Mouse (Mus musculus) heart, postnatal 14 days (tissue): ENCODE results near the gene Ifrd2. TPM values are rescaled to one million over a fixed set of nuclear protein-coding genes. Genes with fewer than 3 reads are reported as not detected.
"Not testable (repeated sequence)": the region's sequence is repeated elsewhere in the genome, so short reads cannot be mapped to it uniquely, and the experiment has no call there.

ENCODE experiments used
- DNase-seq, 2 experiments: peaks; one replicate each; pipeline ENCODE4 v3.0.0; 2021 to 2022
- intact Hi-C: fragments of 180-260 bp; cut with DNase I; formaldehyde crosslinking; loops from one replicate; pipeline ENCODE4 v1.15.1; 2025
- total RNA-seq, 2 experiments: library from RNA; stranded (reverse); gene quantifications; 2 replicates each; pipeline ENCODE4 v1.2.3; 2021

Ifrd2 gene
- total RNA-seq, 2 experiments from 2014 or later, result 36.7 to 47.1 TPM

GRCm38 (mm10) chr9:107570845-107571244, 16.6 kb upstream of the Ifrd2 start:
- intact Hi-C loops, result no loop called here
- no peak for DNase-seq

- intact Hi-C loops, result no loop called here
- no peak for DNase-seq
Measured at GRCm38 (mm10) chr9:107571534-107572326, 15.7 kb upstream of the Ifrd2 start.

GRCm38 (mm10) chr9:107572327-107572662, 15.1 kb upstream of the Ifrd2 start:
- intact Hi-C loops, result no loop called here
- no peak for DNase-seq

GRCm38 (mm10) chr9:107573774-107574173, 13.7 kb upstream of the Ifrd2 start:
- intact Hi-C loops, DNase-seq: not testable (repeated sequence)

- intact Hi-C loops, result no loop called here
- no peak for DNase-seq
Measured at GRCm38 (mm10) chr9:107575579-107576356, 11.7 kb upstream of the Ifrd2 start.

GRCm38 (mm10) chr9:107576357-107577107, 10.9 kb upstream of the Ifrd2 start, which contains the start of gene Hyal1:
Gene Hyal1, plus strand, starts transcription at chr9:107576927.
- intact Hi-C loops, result no loop called here
- peak; percentile 81 to 85 for DNase-seq

- no peak for DNase-seq
- intact Hi-C loops, result no loop called here
Measured at GRCm38 (mm10) chr9:107577871-107578270, 9.6 kb upstream of the Ifrd2 start.

GRCm38 (mm10) chr9:107578587-107578986, 8.9 kb upstream of the Ifrd2 start, which contains the start of gene Naa80:
Gene Naa80, plus strand, starts transcription at chr9:107578887.
- intact Hi-C loops, result no loop called here
- no peak for DNase-seq

GRCm38 (mm10) chr9:107579023-107579900, 8.2 kb upstream of the Ifrd2 start:
- DNase-seq, result no peak
- intact Hi-C loops, result no loop called here

GRCm38 (mm10) chr9:107580501-107581317, 6.7 kb upstream of the Ifrd2 start, which contains the start of gene Hyal3:
Gene Hyal3, plus strand, starts transcription at chr9:107580818.
- intact Hi-C loops, result no loop called here
- peak; percentile 87 to 91 for DNase-seq

GRCm38 (mm10) chr9:107581584-107581983, 5.9 kb upstream of the Ifrd2 start:
- intact Hi-C loops, result no loop called here

GRCm38 (mm10) chr9:107582509-107583062, 4.9 kb upstream of the Ifrd2 start:
- intact Hi-C loops, result no loop called here
- no peak for DNase-seq

More at GRCm38 (mm10) chr9:107581584-107581983, 5.9 kb upstream of the Ifrd2 start:
- no peak for DNase-seq

GRCm38 (mm10) chr9:107583174-107583573, 4.3 kb upstream of the Ifrd2 start:
- intact Hi-C loops, result no loop called here
- DNase-seq, result no peak

- intact Hi-C loops, result no loop called here
- DNase-seq, result no peak
Measured at GRCm38 (mm10) chr9:107586504-107586903, 938 bp upstream of the Ifrd2 start.

- intact Hi-C loops, result no loop called here
- peak in 1 of 2 experiments; percentile 68 for DNase-seq
Measured at GRCm38 (mm10) chr9:107587833-107588639, 594 bp downstream of the Ifrd2 start.

GRCm38 (mm10) chr9:107590058-107590772, 2.8 kb downstream of the Ifrd2 start:
- peak in 1 of 2 experiments; percentile 47 for DNase-seq
- intact Hi-C loops, result no loop called here

GRCm38 (mm10) chr9:107590773-107591060, 3.3 kb downstream of the Ifrd2 start:
- DNase-seq, result no peak
- intact Hi-C loops, result no loop called here
